Mouse (Mus musculus): ENCODE measurements around the gene Slc5a5.

GRCm38 (mm10) chr8:70880546-70880945 is 12.0 kb downstream of the Slc5a5 start:
- TF ChIP-seq POLR2A (IDR thresholded peaks at IDR 0.05; ENCODE audit: borderline replicate concordance, insufficient read depth, low read length) (no peak), CTCF (IDR thresholded peaks at IDR 0.05; ENCODE audit: borderline replicate concordance, insufficient read depth, low read depth, low read length) (no peak)
